Comparison of ENCODE assay signal across 10 mouse cellular contexts in genomic region chr1:106702471-106703175, GRCm38 (mm10). TPM values are rescaled to one million over a fixed set of nuclear protein-coding genes. Genes with fewer than 3 reads are reported as not detected.
DNase-seq lines count a peak whose midpoint lies in the region; ATAC-seq and TF ChIP-seq lines count a peak whose summit lies in the region.
"Had no signal": no experiment of that assay in that cellular context is flagged by ENCODE, and none has a peak within 500 bp of the region (broad histone marks: within the 10 kb centered on the region; RNA-seq: fewer than 3 reads in every experiment).

No protein-coding gene starts in this region.

- H3K27me3 ChIP-seq in embryonic facial prominence, embryonic 14.5 days (replicated peaks; ENCODE audit: control insufficient read depth, insufficient read depth, low read length), result no peaks in the 10 kb centered on the region
- H3K27me3 ChIP-seq in embryonic facial prominence, embryonic 10.5 days (replicated peaks; ENCODE audit: low read depth, poor library complexity, severe bottlenecking), result no peaks in the 10 kb centered on the region
- no peaks in the 10 kb centered on the region for H3K27me3 ChIP-seq in lung, embryonic 14.5 days (ENCODE audit: insufficient read depth, low read length)
- H3K27me3 ChIP-seq in forebrain, embryonic 12.5 days, result no peaks in the 10 kb centered on the region
- H3K27me3 ChIP-seq in midbrain, embryonic 15.5 days (replicated peaks), result no peaks in the 10 kb centered on the region
- H3K27me3 ChIP-seq in intestine, postnatal 0 days (replicated peaks; ENCODE audit: control insufficient read depth, insufficient read depth, low read length), result no peaks in the 10 kb centered on the region
- H3K27me3 ChIP-seq: limb, embryonic 15.5 days had no signal

- ATAC-seq in embryonic facial prominence, embryonic 14.5 days (ENCODE audit: low read depth), result no peak
- ATAC-seq in lung, embryonic 14.5 days (ENCODE audit: insufficient read depth), result peak; percentile 80
- ATAC-seq in forebrain, embryonic 12.5 days (ENCODE audit: low FRiP score), result peak; percentile 80; the same call in 1 of the 2 replicates
- peak; percentile 62 for ATAC-seq in midbrain, embryonic 15.5 days (replicated peaks)
- no peak for ATAC-seq in CD4-positive, CD25-positive, alpha-beta regulatory T cell, adult 4 months
- no peak for ATAC-seq in intestine, postnatal 0 days

- TF ChIP-seq CTCF in lung, embryonic 14.5 days (IDR thresholded peaks at IDR 0.05; ENCODE audit: low read depth), result no peak
- no peak for TF ChIP-seq CTCF in intestine, postnatal 0 days (IDR thresholded peaks at IDR 0.05; ENCODE audit: low read depth)

- H3K9me3 ChIP-seq in embryonic facial prominence, embryonic 14.5 days (ENCODE audit: control insufficient read depth, low read length), result no peaks in the 10 kb centered on the region
- H3K9me3 ChIP-seq in embryonic facial prominence, embryonic 10.5 days, result no peaks in the 10 kb centered on the region
- no peaks in the 10 kb centered on the region for H3K9me3 ChIP-seq in lung, embryonic 14.5 days (ENCODE audit: low read depth, low read length)
- H3K9me3 ChIP-seq in forebrain, embryonic 12.5 days, result no peaks in the 10 kb centered on the region
- no peaks in the 10 kb centered on the region for H3K9me3 ChIP-seq in midbrain, embryonic 15.5 days
- H3K9me3 ChIP-seq in intestine, postnatal 0 days (ENCODE audit: control insufficient read depth), result no peaks in the 10 kb centered on the region
- H3K9me3 ChIP-seq: limb, embryonic 15.5 days had no signal

- H3K36me3 ChIP-seq in embryonic facial prominence, embryonic 14.5 days (ENCODE audit: control insufficient read depth, insufficient read depth, low read length), result no peaks in the 10 kb centered on the region
- no peaks in the 10 kb centered on the region for H3K36me3 ChIP-seq in embryonic facial prominence, embryonic 10.5 days (replicated peaks)
- no peaks in the 10 kb centered on the region for H3K36me3 ChIP-seq in lung, embryonic 14.5 days (ENCODE audit: insufficient read depth)
- H3K36me3 ChIP-seq in forebrain, embryonic 12.5 days (replicated peaks), result no peaks in the 10 kb centered on the region
- no peaks in the 10 kb centered on the region for H3K36me3 ChIP-seq in midbrain, embryonic 15.5 days (replicated peaks)
- H3K36me3 ChIP-seq in intestine, postnatal 0 days (ENCODE audit: control insufficient read depth, insufficient read depth), result no peaks in the 10 kb centered on the region
- H3K36me3 ChIP-seq: limb, embryonic 15.5 days had no signal

- 64% methylated on average over 4 of the region's 4 CpGs for WGBS in embryonic facial prominence, embryonic 14.5 days
- WGBS in embryonic facial prominence, embryonic 10.5 days, result 70% methylated on average over 4 of the region's 4 CpGs
- 44% methylated on average over 4 of the region's 4 CpGs for WGBS in lung, embryonic 14.5 days
- 32% methylated on average over 4 of the region's 4 CpGs for WGBS in forebrain, embryonic 12.5 days
- WGBS in midbrain, embryonic 15.5 days, result 40% methylated on average over 4 of the region's 4 CpGs
- WGBS in intestine, postnatal 0 days, result 62% methylated on average over 4 of the region's 4 CpGs

- DNase-seq in embryonic facial prominence, embryonic 14.5 days (ENCODE audit: low spot score), result peak; percentile 55
- no peak for DNase-seq in embryonic facial prominence, embryonic 10.5 days (ENCODE audit: low spot score)
- DNase-seq in lung, embryonic 14.5 days, result peak; percentile 70
- no peak for DNase-seq in lung, adult 18-20 months
- DNase-seq: kidney, postnatal 4 days had no signal

- no peak overlapping the region for H3K4me3 ChIP-seq in embryonic facial prominence, embryonic 14.5 days (ENCODE audit: low read depth, low read length)
- no peak overlapping the region for H3K4me3 ChIP-seq in embryonic facial prominence, embryonic 10.5 days
- no peak overlapping the region for H3K4me3 ChIP-seq in lung, embryonic 14.5 days (ENCODE audit: low read depth, low read length)
- H3K4me3 ChIP-seq in forebrain, embryonic 12.5 days (replicated peaks), result no peak overlapping the region
- no peak overlapping the region for H3K4me3 ChIP-seq in midbrain, embryonic 15.5 days
- H3K4me3 ChIP-seq in intestine, postnatal 0 days (ENCODE audit: low read depth, low read length), result no peak overlapping the region
- H3K4me3 ChIP-seq: limb, embryonic 15.5 days had no signal

- H3K4me1 ChIP-seq in embryonic facial prominence, embryonic 14.5 days (ENCODE audit: control insufficient read depth, insufficient read depth, low read length), result no peaks in the 10 kb centered on the region
- H3K4me1 ChIP-seq in embryonic facial prominence, embryonic 10.5 days, result 0 out of 2 replicates have a peak, but pooled peaks cover 7% of the 10 kb centered on the region
- peaks cover 10% of the 10 kb centered on the region; the same call in 1 of the 2 replicates for H3K4me1 ChIP-seq in lung, embryonic 14.5 days (ENCODE audit: insufficient read depth)
- H3K4me1 ChIP-seq in forebrain, embryonic 12.5 days, result peaks cover 12% of the 10 kb centered on the region
- H3K4me1 ChIP-seq in midbrain, embryonic 15.5 days, result no peaks in the 10 kb centered on the region
- no peaks in the 10 kb centered on the region for H3K4me1 ChIP-seq in intestine, postnatal 0 days (replicated peaks; ENCODE audit: control insufficient read depth, insufficient read depth, low read length)
- H3K4me1 ChIP-seq: limb, embryonic 15.5 days had no signal

- no peak overlapping the region for H3K27ac ChIP-seq in embryonic facial prominence, embryonic 14.5 days (replicated peaks; ENCODE audit: low read depth, low read length)
- no peak overlapping the region for H3K27ac ChIP-seq in embryonic facial prominence, embryonic 10.5 days (replicated peaks)
- H3K27ac ChIP-seq in lung, embryonic 14.5 days (ENCODE audit: low read depth), result peak overlapping the region; percentile 14; the same call in 1 of the 2 replicates
- H3K27ac ChIP-seq in forebrain, embryonic 12.5 days, result 0 out of 2 replicates have a peak overlapping the region, but pooled peaks have one; percentile 42
- H3K27ac ChIP-seq in midbrain, embryonic 15.5 days, result no peak overlapping the region
- no peak overlapping the region for H3K27ac ChIP-seq in intestine, postnatal 0 days (ENCODE audit: low read depth, low read length)
- H3K27ac ChIP-seq: limb, embryonic 15.5 days had no signal

- H3K4me2 ChIP-seq in embryonic facial prominence, embryonic 14.5 days (ENCODE audit: low read depth, low read length), result no peak overlapping the region
- H3K4me2 ChIP-seq in lung, embryonic 14.5 days, result no peak overlapping the region
- H3K4me2 ChIP-seq in forebrain, embryonic 12.5 days, result no peak overlapping the region
- H3K4me2 ChIP-seq in midbrain, embryonic 15.5 days, result no peak overlapping the region
- H3K4me2 ChIP-seq in intestine, postnatal 0 days (replicated peaks; ENCODE audit: low read depth), result no peak overlapping the region
- H3K4me2 ChIP-seq: limb, embryonic 15.5 days had no signal

- H3K9ac ChIP-seq in embryonic facial prominence, embryonic 14.5 days (ENCODE audit: low read depth, low read length), result no peak overlapping the region
- H3K9ac ChIP-seq in lung, embryonic 14.5 days, result no peak overlapping the region
- no peak overlapping the region for H3K9ac ChIP-seq in forebrain, embryonic 12.5 days
- no peak overlapping the region for H3K9ac ChIP-seq in midbrain, embryonic 15.5 days
- H3K9ac ChIP-seq in intestine, postnatal 0 days (ENCODE audit: low read depth, low read length), result no peak overlapping the region
- H3K9ac ChIP-seq: limb, embryonic 15.5 days had no signal

RNA-seq across cellular contexts. Expression of gene Bcl2, which starts 11.5 kb away (rescaled TPM):
- polyA plus RNA-seq in embryonic facial prominence, embryonic 14.5 days (2014; fragmentation: Nextera tagmentation; extraction: Ambion mirVana), result 11.1 and 11.8 TPM in 2 replicates
- polyA plus RNA-seq in embryonic facial prominence, embryonic 10.5 days (2016; fragmentation: Nextera tagmentation; extraction: Ambion mirVana), result 9.4 and 10.8 TPM in 2 replicates
- 16.2 and 16.5 TPM in 2 replicates for polyA plus RNA-seq in lung, embryonic 14.5 days (2014; fragmentation: Nextera tagmentation; extraction: Ambion mirVana)
- 9.7 and 11.0 TPM in 2 replicates for polyA plus RNA-seq in forebrain, embryonic 12.5 days (2016; fragmentation: Nextera tagmentation; extraction: Ambion mirVana)
- polyA plus RNA-seq in midbrain, embryonic 15.5 days (2015; fragmentation: Nextera tagmentation; extraction: Ambion mirVana), result 15.6 and 15.7 TPM in 2 replicates
- 100 to 1,000 TPM; 167 to 170 TPM for polyA plus RNA-seq in CD4-positive, CD25-positive, alpha-beta regulatory T cell, adult 4 months (2017; shearing (Covaris generic))
- polyA plus RNA-seq in intestine, postnatal 0 days (2015; fragmentation: Nextera tagmentation; extraction: Ambion mirVana), result 3.4 and 3.9 TPM in 2 replicates

RNA-seq across cellular contexts. Expression of gene Kdsr, which starts 56.9 kb away (rescaled TPM):
- polyA plus RNA-seq in embryonic facial prominence, embryonic 14.5 days (2014; fragmentation: Nextera tagmentation; extraction: Ambion mirVana), result 13.4 and 15.6 TPM in 2 replicates
- 9.7 and 10.1 TPM in 2 replicates for polyA plus RNA-seq in embryonic facial prominence, embryonic 10.5 days (2016; fragmentation: Nextera tagmentation; extraction: Ambion mirVana)
- polyA plus RNA-seq in lung, embryonic 14.5 days (2014; fragmentation: Nextera tagmentation; extraction: Ambion mirVana), result 15.9 and 16.5 TPM in 2 replicates
- 8.3 and 9.0 TPM in 2 replicates for polyA plus RNA-seq in forebrain, embryonic 12.5 days (2016; fragmentation: Nextera tagmentation; extraction: Ambion mirVana)
- 14.9 and 17.0 TPM in 2 replicates for polyA plus RNA-seq in midbrain, embryonic 15.5 days (2015; fragmentation: Nextera tagmentation; extraction: Ambion mirVana)
- polyA plus RNA-seq in CD4-positive, CD25-positive, alpha-beta regulatory T cell, adult 4 months (2017; shearing (Covaris generic)), result 10 to 100 TPM; 25.5 to 32.4 TPM
- 10.8 and 11.3 TPM in 2 replicates for polyA plus RNA-seq in intestine, postnatal 0 days (2015; fragmentation: Nextera tagmentation; extraction: Ambion mirVana)

Comparison
In these comparisons a context has a peak if more than half of its experiments do, and no peak if none do; other contexts are left out.
1. DNase-seq: peak in embryonic facial prominence, embryonic 14.5 days (single experiment) and lung, embryonic 14.5 days (single experiment); none in embryonic facial prominence, embryonic 10.5 days (single experiment) and lung, adult 18-20 months (0 of 2).
2. ATAC-seq: peak in lung, embryonic 14.5 days (single experiment), forebrain, embryonic 12.5 days (single experiment) and midbrain, embryonic 15.5 days (single experiment); none in embryonic facial prominence, embryonic 14.5 days (single experiment), CD4-positive, CD25-positive, alpha-beta regulatory T cell, adult 4 months (single experiment) and intestine, postnatal 0 days (single experiment).
3. H3K27ac ChIP-seq: peak in lung, embryonic 14.5 days (single experiment) and forebrain, embryonic 12.5 days (single experiment); none in embryonic facial prominence, embryonic 14.5 days (single experiment), embryonic facial prominence, embryonic 10.5 days (single experiment), midbrain, embryonic 15.5 days (single experiment) and intestine, postnatal 0 days (single experiment).